Mouse (Mus musculus) large intestine, adult 2 months (tissue): Measurements from ENCODE around the gene Ncs1. TPM values are rescaled to one million over a fixed set of nuclear protein-coding genes. Genes with fewer than 3 reads are reported as not detected.

Experiments
- DNase-seq: peaks from one replicate; pipeline ENCODE4 v3.0.0-alpha.2; 2012; ENCODE audit warnings: low read depth, low spot score
- WGBS: fragments of 180-500 bp; shearing (Covaris S2); methylation state at CpG from one replicate; pipeline ENCODE4 v1.1.7; 2018; 5-methylcytosine and 5-hydroxymethylcytosine counted together
- polyA plus RNA-seq: library from polyadenylated mRNA; depleted of rRNA; stranded (reverse); fragments of >200 nt; gene quantifications from 2 replicates; pipeline ENCODE4 v1.2.3, GENCODE M21; 2012

Gene Ncs1
- polyA plus RNA-seq, 1 experiment = 1.8 TPM

DNA sequence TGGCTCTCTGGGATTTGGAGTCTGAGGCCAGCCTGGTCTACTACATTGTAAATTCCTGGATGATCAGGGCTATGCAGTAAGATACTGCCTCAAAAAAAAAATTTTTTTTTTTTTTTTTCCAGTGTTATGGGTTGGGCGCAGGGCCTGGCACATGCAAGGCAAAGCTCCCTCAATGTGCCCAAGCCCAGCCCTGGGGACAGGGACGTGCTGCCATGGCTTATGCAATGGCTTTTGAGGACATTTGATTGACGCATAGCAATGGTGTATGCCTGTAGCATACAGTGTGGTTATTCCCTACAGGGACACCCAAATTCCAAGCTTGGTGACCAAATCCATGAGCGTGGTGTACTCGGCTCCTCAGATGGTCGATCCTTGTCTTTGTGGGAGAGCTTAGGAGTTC lies 5.8 kb upstream of the Ncs1 start:
- WGBS = 76% methylated on average over 6 of the region's 6 CpGs
- DNase-seq = no peak

DNA sequence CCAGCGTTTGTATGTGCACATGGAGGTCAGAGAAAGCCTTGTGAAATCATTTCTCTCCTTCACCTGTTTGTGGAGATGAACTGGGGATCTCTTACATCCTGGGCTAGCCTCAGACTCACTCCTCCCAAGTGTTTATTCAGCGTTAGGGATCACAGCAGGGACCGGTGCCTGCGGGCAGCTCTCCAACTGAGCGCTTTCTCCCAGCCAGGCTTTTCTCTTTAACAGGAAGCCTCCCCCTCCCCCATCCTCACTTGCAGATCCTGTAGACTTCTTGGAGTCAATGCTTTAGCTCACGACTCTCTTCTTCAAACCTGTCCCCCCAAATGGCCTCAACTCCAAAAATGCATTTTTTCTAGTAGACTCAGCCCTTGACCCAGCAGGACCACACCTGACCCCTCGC lies 4.0 kb upstream of the Ncs1 start:
- DNase-seq = no peak
- 12% methylated on average over 7 of the region's 7 CpGs for WGBS

DNA sequence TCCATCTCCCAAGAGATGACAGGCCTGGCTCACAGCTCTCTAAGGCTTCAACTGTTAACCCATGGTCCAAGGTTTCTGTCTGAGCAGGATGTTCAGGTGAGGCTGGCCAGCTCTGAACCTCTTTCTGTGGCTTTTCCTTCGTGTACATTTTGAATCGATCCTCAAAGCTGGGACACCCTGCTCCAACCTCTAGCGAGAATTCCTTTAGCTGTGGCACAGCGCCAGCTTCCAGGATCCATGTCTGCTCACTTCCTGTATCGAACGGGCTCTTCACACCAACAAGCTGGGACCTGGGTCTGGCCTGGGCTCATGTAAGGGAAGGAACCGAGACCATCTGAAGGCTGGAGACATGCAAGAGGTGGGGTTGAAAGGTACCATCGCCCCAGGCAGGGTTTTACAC lies 1.4 kb upstream of the Ncs1 start:
- DNase-seq = no peak
- WGBS = 50% methylated on average over 8 of the region's 8 CpGs

DNA sequence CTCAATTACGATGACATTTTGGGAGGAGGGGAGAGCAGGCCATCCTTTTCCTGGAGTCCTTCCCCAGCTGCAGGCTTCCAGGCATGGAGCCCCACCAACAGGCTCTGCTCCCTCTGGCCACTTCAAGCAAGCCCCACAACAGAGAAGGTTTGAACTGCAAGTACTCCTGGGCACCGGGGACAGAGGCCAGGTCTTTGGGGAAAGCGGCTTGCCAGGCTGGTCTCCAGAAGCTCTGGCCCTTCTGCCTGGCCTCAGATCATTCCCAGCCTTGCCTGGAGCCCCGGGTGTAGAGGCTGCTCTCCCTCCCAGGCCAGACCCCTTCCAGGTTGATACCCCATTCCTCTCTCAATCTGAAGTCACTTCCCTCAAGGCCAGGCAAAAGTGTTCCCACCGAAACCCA lies 572 bp upstream of the Ncs1 start:
- DNase-seq = no peak
- 34% methylated on average over 5 of the region's 5 CpGs for WGBS

DNA sequence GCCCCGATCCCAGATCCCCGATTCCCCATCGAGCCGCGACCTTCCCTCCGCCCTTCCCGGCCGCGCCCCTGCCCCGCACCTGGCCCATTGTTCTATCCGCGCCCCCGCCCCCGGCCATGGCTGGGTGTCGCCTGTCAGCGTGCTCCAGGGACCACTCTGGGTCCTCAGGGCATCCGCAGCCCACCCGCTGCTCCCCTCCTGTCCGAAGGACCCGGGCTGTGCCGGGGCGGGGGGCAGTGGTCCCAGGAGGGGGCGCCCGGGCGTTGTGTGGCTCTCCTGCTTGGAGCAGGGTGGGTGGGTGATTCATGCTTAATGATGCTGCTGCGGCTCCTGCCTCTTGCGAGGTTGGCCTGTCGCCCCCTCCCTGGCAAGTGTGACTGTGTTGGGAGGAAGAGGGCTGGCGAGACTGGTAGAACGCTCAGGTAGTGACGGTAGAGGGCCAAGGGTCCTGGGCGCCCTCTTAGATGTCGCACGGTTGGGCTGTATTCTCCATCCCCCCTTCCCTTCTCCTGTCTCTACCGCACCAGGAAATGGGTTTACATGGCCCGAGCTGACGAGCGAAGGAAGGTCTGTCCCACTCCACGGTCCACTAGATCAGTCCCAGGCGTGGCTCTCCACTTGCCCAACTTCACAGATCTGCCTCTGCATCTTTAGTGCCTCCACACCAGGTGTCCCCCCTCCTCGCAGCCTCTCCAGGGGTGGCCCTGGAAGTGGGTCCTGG lies 788 bp downstream of the Ncs1 start:
- WGBS = 2% methylated on average over 41 of the region's 41 CpGs

DNA sequence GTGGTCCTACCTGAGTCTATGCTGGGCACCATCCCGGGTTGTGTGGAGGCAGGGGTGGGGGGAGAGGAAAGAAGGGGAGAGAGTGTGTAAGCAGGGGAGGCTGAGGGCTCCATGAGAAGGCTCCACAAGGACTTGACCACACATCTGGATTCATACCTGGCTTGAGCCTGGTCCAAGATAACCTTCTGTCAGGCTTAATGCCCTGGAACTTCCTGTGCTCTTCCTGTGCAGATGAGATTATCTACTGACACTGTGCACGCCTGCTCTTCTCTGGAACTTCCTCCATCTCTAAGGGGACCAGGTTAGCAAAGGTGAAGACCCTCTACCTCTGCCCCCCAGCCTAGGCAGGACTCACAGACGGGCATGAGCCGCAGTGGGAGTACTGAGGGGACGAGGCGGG lies 3.2 kb downstream of the Ncs1 start:
- 93% methylated on average over 6 of the region's 6 CpGs for WGBS
- no peak for DNase-seq

More for the DNA sequence above, 788 bp downstream of the Ncs1 start:
- no peak for DNase-seq

DNA sequence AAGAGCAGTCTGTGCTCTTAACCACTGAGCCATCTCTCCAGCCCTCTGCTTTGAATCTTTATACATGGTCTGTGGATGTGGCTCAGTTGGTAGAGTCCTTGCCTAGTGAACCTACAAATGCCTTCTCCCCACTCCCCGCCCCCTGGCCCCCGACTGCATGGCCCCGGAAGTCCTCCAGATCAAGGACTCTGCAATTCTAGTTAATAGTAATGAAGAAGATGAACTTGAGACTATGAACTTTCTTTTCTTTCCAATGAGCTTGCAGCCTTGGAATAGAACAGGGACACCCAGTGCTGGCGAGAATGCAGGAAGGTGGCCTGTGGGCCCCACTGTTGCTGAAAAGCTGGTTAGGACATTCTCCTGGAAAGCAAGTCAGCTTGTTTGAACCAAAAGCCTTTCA lies 6.5 kb downstream of the Ncs1 start:
- 86% methylated on average over 4 of the region's 4 CpGs for WGBS
- no peak for DNase-seq

DNA sequence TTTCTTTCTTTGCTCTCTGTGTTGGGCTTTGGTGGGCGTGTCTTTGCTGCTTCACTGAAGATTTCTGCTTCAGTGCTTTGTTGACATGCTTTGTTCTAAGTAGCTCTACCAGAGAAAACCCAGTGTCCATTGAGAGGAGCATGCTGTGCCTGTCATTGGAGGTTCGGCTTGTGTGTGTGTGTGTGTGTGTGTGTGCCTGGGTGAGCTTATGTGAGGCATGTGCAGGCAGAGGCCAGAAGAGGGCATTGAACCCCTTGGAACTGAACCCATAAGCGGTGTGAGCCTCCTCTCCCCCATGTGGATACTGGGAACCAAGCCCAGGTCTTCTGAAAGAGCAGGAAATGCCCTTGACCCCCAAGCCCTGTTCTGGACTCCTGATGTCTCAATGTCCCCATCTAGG lies 7.8 kb downstream of the Ncs1 start:
- DNase-seq = no peak
- WGBS = 84% methylated on average over 3 of the region's 3 CpGs

DNA sequence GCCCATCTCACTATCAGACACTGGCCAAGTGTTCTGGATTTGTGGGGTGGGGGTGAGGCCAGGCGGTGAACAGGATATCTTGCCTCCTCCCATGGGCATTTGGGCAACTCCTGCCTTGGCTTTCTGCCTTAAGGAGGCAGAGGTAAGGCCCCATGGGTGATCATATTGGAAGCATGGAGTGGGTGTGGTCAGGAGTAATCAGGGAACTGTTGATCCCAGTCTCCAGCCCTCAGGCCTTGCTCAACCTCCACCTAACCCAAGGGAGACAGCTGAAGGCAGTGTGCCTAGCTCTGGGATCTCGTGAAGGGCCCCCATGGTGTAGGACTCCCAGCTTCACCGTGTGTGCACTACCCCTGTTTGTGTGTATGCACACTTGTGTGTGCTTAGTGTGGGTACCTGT lies 9.2 kb downstream of the Ncs1 start:
- WGBS = 70% methylated on average over 3 of the region's 3 CpGs
- no peak for DNase-seq

DNA sequence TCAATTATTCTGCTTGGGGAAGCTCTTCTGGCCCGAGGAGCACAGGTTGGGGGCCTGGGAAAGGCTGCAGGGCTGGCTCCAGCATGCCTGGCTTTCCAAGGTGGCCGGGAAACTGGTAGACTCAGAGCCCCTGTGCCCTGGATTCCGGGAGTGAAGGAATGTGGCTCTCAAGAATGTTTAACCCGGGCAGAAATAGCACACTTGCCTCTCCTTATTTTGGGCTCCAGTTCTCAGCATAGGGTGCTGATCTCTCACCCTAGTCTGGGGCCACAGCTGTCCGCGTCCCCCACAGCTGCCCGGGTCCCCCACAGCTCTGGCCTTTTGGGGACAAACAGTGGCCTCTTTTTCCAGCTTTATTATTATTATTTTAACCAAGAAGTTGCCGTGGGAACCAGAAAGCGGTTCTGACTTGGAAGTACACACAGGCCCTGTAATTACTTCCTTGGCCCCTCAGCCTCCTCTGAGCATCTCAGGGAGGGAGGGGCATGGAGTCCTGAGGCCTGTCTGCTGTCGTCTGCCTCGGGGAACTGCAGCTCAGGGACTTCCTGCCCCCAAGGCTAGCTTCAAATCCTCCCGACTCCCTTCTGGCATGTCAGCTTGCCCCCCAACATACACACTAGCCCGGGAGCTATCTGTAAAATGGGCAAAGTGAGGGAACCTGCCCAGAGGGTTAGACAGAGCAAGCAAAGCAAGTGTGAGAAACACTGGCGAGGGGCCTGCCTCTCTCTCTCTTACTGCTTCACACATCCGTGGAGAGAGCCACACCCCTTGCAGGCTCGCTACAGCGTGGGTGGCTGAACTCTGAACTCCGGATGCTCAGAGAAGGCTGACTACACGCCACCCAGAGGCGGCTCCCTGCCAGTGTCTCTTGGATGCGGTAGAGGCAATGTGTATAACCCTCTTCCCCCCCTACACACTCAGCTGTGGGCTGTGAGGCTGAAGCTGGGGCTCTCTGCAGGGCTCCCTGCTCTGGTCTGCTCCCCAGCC lies 10.6 kb downstream of the Ncs1 start:
- WGBS = 24% methylated on average over 21 of the region's 21 CpGs
- DNase-seq = peak; percentile 39

DNA sequence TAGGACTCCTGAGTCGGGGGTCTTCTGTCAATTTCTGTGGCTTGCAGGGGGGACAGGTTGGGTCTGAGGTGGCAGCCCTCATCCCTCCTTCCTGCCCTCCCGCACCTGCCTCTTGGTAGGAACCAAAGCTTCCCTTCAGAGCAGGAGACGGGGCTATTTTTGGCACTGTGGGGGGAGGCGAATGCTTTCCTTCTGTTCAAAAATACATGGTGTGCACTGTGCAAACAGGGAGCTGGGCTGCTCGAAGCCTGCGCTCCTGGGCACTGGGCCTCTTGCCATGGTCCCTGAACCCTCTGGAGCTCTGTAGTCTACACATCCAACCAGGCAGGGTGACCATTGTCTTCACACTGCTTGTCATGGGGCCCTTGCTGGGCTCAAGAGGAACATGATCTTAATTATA lies 11.5 kb downstream of the Ncs1 start:
- WGBS = 59% methylated on average over 6 of the region's 6 CpGs
- DNase-seq = no peak

DNA sequence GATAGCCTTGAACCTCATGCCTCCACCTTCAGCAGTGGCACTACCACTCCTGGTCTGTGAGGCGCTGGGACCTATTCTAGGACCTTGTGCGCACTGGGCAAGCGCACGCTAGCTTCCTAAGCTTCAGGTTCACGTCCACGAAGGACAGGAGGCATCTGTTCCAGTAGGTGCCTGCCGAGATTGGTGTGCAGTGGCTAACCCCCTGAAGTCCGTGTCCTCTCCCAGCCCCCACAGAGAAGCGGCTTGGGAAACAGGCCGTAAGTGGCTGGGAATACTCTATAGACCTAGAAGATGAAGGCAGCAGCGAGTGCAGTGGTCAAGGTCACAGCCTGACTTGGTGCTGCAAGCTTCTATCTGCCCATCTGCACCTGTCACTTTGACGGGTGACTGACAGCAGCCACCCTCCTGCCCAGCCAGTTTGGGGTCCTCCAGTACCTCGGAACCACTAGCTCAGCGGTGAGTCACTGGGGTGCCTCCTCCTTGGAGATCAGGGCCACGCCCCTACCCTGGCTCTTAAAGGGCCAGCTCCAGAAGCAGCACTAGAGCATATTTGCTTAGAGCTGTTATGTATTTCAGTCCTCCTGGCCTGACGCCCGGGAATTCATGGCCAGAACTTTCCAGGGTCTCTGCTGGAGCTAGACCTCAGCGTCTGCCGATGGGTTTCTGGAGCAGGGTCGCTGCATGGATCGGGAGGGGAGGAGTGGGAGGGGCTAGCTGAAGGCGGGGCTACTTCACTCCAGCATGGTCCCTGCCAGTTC lies 13.2 kb downstream of the Ncs1 start:
- 17% methylated on average over 22 of the region's 22 CpGs for WGBS
- DNase-seq = peak; percentile 28

DNA sequence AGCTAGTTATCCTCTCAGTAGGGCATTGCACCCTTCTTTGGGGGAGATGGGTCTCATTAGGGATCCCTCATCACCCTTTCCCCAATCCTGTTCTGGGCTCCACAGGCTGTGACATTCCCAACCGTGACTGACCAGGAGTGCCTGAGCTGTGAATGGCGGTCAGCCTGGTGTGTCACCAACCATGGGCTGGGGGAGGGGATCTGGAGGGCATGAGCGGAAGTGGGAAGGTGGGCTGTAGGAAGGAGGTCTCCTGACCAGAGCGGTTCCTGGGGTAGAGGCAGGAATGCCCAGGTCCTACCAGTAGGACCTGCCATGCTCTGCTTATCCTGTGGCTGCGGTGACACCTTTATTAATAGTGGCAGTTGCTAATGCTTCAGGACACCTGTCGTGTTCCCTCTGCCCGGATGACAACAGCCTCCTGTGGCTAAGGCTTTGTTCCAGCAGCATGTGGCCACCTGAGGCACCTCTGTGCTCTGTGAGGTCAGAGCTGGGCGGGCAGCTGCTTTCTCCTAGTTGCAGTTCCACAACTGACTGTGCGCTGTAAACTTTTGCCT lies 13.8 kb downstream of the Ncs1 start:
- WGBS = 43% methylated on average over 9 of the region's 9 CpGs
- DNase-seq = no peak

DNA sequence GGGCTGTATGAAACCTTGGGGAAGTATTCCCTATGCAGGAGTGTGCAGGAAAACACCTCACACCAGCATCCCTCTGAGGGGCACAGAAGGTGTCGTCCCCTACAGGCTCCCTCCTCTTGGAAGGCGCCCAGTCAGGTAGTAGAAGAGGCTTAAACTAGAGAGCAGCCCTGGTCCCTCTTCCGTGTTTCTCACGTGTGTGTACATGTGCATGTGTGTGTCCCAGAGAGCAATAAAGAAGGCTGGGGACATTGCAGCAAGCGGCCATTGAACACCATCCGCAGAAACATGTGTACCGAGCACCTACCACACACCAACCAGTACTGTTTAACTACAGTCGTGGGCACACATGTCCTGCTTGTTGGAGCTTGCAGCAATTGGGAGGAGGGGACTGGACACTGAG lies 14.9 kb downstream of the Ncs1 start:
- no peak for DNase-seq
- WGBS = 82% methylated on average over 8 of the region's 8 CpGs

DNA sequence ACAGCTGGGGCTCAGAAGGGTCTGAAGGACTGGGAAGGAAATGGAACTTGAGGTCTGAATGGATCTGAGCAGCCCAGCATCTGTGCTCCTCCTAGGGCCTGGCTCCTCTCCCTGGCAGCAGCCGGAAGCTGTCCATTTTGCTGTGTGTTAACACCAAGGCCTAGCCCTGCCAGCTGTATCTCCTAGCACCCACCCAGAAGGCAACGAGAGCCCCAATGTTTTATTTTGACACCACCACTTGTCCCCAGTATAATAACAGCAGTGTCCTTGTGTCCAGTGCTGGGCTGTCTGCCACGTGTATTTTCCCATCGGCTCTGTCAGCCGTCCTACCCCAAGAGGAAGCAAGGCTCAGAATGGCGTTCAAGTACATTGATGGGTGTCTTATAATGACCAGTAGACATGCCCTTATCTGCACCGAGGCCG lies 17.4 kb downstream of the Ncs1 start:
- no peak for DNase-seq
- 64% methylated on average over 8 of the region's 8 CpGs for WGBS

DNA sequence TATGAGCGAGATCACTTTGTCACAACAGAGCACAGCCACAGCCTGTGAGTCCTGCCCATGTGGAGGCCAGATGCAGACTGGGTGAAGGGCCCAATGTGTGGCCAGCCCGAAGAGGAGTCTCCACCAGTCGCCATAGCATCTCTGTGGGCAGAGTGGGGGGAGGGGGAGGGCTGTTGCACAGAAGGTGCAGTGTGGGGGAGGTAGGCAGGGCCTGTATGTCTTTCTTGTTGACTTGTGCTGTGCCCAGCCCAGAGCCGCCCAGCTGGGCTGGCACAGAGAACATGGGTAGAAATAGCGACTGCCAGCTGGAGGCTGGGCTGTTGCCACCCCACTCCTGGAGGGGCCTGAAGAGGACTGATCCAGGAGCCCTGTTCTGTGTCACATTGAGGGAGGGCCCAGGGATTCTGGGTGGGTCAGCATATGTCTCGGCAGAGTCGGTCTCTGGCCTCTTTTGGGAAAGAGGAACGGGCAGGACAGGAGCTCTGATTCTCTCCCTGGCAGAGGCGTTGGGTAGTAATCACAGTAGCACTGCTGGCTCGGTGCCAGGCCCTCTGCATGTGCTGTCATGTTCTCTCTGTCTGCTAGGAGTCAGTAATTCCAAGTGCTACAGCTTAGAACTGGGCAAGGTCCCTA lies 18.2 kb downstream of the Ncs1 start:
- no peak for DNase-seq
- 21% methylated on average over 10 of the region's 10 CpGs for WGBS

DNA sequence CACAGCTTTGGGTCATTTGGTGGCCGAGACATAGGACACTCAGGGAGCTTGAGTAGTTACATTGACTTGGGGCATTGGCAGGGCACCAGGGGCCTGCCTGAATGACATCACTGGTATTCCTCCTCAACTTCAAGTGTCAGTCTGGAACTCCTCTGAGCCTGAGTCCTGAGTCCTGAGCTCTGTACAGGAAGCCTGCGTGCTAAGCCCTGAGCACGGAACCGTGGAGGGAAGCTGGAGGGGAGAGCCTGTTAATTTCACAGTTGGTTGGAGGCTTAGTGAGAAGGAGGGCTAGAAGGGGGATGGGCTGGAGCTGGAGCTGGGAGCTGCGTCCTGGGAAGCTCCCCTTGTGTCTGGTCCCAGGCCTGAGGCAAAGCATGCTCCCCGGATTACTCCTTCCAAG lies 21.8 kb downstream of the Ncs1 start:
- no peak for DNase-seq
- WGBS = 71% methylated on average over 6 of the region's 6 CpGs

DNA sequence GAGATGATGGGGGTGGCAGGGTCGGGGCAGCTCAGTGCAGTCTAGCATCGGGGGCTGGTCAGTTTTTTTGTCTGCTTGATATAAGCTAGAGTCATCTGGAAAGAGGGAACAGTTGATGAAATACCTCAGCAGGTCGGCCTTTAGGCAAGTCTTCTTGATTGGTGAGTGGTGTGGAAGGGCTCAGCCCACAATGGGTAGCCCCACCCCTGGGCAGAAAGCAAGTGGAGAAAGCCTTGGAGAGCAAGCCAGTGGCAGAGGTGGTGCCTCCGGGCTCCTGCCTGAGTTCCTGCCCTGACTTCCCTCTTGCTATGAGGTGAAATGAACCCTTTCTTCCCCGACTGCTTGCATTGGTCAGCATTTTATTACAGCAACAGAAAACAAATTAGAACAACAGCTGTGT lies 23.0 kb downstream of the Ncs1 start:
- DNase-seq = no peak
- WGBS = 39% methylated on average over 5 of the region's 5 CpGs

DNA sequence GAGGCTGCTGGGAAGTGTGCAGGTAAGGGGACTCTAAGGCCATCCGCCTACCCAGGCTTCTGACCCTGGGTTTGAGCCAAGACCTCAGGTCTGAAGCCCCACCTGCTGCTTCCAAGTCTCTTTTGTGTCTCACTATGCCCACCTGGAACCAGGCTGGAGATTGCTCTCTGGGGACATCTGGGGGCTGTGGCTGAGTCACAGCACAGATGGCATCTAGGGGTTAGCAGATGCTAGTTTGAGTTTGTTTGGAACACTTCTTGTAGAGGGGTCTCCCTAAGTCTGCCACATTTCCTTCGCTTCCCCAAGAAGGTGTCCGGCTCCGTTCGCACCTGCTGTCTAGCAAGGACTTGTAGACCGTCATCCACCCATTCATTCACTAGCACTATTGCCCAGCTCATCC lies 23.6 kb downstream of the Ncs1 start:
- no peak for DNase-seq
- WGBS = 95% methylated on average over 6 of the region's 6 CpGs

DNA sequence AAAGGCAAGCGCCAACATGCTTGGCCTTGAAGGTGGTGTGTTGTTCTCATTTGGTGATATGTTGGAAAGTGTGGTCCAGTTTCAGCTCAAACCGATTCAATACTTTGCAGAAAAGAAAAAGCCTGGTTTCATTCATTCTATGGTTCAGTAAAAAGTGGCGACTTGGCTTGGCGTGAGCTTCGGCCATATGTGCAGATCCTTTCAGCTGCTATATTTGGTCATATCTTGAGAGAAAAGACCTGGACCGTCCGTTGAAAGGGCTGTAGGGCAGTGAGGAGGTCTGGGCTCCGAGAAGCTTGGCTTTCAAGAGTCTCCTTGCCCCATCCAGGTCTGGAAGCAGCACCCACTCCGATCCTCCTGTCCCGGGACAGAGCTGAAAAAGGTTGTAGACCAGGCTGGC lies 24.2 kb downstream of the Ncs1 start:
- no peak for DNase-seq
- WGBS = 93% methylated on average over 10 of the region's 10 CpGs
